Mouse (Mus musculus): ENCODE measurements around the gene Slc25a54.

Gene Slc25a54

GRCm38 (mm10) chr3:109124091-109124490 is 43.8 kb downstream of the Slc25a54 start:
- no peak for DNase-seq (ENCODE audit: low spot score in 2 of 2)

- DNase-seq (ENCODE audit: low spot score in 2 of 2), result no peak
Observed at GRCm38 (mm10) chr3:109125531-109125930, 45.3 kb downstream of the Slc25a54 start.

- no peak for DNase-seq (ENCODE audit: low spot score in 2 of 2)
Observed at GRCm38 (mm10) chr3:109129768-109130167, 49.5 kb downstream of the Slc25a54 start.

GRCm38 (mm10) chr3:109132966-109133365 is 52.7 kb downstream of the Slc25a54 start:
- peak; percentile 36 to 58 for DNase-seq (ENCODE audit: low spot score in 2 of 2)

GRCm38 (mm10) chr3:109134036-109134435 is 53.8 kb downstream of the Slc25a54 start:
- no peak for DNase-seq (ENCODE audit: low spot score in 2 of 2)

GRCm38 (mm10) chr3:109135352-109135751 is 55.1 kb downstream of the Slc25a54 start:
- no peak for DNase-seq (ENCODE audit: low spot score in 2 of 2)

GRCm38 (mm10) chr3:109152561-109152960 is 72.3 kb downstream of the Slc25a54 start:
- DNase-seq (ENCODE audit: low spot score in 2 of 2), result no peak

- DNase-seq (ENCODE audit: low spot score in 2 of 2), result no peak
Observed at GRCm38 (mm10) chr3:109153410-109153809, 73.1 kb downstream of the Slc25a54 start.

- no peak for DNase-seq (ENCODE audit: low spot score in 2 of 2)
Observed at GRCm38 (mm10) chr3:109155926-109156669, 75.8 kb downstream of the Slc25a54 start.

- DNase-seq (ENCODE audit: low spot score in 2 of 2), result no peak
Observed at GRCm38 (mm10) chr3:109157481-109157880, 77.2 kb downstream of the Slc25a54 start.

GRCm38 (mm10) chr3:109164088-109164487 is 83.8 kb downstream of the Slc25a54 start:
- no peak for DNase-seq (ENCODE audit: low spot score in 2 of 2)

- no peak for DNase-seq (ENCODE audit: low spot score in 2 of 2)
Observed at GRCm38 (mm10) chr3:109164644-109165043, 84.4 kb downstream of the Slc25a54 start.

- peak in 1 of 2 experiments; percentile 18 for DNase-seq (ENCODE audit: low spot score in 2 of 2)
Observed at GRCm38 (mm10) chr3:109165214-109165829, 85.1 kb downstream of the Slc25a54 start.

Data from urinary bladder, postnatal 36 days (tissue).